Mouse (Mus musculus) kidney, postnatal 10 days (tissue): ENCODE results near the gene Ppp1r1c.

Source experiments
- DNase-seq: peaks from one replicate; pipeline ENCODE4 v3.0.0; 2021; ENCODE audit warnings: mixed read lengths

Ppp1r1c gene

GRCm38 (mm10) chr2:79865275-79865999 lies 157.9 kb downstream of the Ppp1r1c start:
- peak; percentile 13 for DNase-seq
